Mouse (Mus musculus): ENCODE results near the gene Atg10.

DNA sequence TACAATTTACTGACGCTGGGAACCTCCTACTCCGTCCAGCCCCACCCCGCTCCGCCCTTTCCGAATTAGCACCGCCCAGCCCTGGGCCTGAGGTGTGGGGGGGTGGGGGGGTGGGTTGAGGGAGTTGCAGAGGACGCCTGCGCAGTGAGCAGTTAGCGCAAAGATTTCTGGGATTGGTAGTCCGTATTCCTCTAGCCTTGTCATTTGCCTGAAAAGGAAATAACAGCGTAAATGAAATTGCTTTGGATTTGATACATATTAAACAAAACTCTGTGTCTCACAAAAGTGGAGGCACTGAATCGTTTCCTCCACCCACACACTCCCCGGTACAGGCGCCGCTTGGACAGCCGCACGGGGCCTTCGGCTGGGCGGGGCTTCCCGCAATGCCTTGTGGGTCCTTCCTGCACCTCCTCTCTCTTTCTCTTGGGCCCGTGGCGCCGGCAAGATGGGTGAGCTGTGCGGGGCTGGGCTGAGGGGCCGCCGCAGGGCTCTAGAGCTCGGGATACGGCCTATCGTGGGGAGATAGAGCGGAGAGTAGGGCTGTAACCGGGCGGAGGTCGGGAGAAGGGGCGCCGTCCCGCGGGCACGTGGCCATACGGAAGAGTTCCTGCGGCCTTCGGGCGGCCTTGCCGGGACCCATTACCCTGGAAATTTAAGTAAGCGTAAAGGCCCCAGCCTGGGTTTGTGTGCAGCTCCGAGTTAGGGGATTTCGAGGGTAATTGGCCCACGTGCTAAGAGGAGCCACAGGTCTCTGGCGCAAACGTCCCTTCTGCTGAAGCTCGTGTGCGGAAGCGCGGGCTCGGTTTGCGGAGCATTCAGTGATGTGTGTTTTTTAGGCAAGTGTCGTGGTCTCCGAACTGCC, 300.8 kb downstream of the Atg10 start, which contains the start of gene Rps23:
- TF ChIP-seq CTCF (IDR thresholded peaks at IDR 0.05; ENCODE audit: low read depth) (no peak), EP300 (IDR thresholded peaks at IDR 0.05; ENCODE audit: low read depth) (peak; percentile 94)

All from heart, postnatal 0 days (tissue).